Mouse (Mus musculus) forelimb bud, embryonic 11.5 days (tissue): Measurements from ENCODE around the gene Nt5dc2.

Experiments used
- DNase-seq: peaks from one replicate; pipeline ENCODE4 v3.0.0-alpha.2; 2012; ENCODE audit warnings: low read depth, low spot score

Nt5dc2 gene

DNA sequence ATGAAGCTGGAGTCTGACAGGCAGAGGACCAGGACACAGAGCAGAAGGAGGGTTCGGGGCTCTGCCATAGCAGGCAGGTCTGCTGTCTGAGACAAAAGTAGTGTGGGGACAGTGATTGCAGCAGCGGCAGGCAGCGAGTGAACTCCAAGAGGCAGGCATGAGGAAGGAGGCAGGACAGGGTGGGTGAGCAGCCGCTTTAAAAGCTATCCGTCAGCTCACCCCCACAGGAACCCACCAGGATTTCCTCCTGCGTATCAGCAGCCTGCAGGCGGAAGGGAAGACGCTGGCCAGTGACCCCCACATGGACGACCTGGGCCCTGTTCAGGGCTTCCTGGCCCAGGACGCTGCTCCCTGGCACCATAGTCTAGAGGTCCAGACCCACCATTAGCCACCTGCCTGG is 37.6 kb downstream of the Nt5dc2 start, which contains the start of gene Stab1:
Gene Stab1 (minus strand): TSS at position 217 of the 400 bp plus-strand sequence.
- DNase-seq: no peak

DNA sequence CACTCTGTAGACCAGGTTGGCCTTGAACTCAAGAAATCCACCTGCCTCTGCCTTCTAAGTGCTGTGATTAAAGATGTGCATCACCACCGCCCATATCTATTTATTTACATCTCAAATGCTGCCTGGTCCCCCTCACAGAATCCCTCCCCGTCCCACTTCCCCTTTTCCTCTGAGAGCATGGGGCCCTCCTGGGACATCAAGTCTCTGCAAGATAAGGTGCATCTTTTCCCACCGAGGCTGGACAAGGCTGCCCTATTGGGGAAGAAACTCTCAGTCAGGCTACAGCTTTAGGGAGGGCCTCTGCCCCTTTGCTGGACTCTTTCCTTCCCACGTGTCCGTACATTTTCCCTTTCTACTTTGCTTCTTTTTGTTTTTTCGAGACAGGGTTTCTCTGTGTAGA is 38.7 kb downstream of the Nt5dc2 start:
- DNase-seq: no peak

DNA sequence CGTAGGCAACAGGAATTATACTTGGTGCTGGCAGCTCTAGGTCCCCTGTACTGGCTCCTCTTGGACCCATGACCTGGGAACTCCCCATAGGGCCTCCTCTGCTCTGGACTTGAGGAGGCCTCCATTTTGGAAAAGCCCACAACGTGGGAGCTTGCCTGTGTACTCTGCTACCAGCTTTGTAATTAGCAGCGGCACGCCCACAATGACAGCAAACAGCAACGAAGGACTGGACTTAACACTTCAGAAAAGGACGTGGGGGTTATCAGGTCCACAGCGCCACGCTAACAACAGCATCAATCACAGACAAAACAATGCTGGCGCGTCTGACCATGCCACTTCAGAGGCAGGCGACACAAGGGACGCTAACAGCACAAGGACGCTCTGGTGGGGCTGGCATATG is 40.1 kb downstream of the Nt5dc2 start:
- no peak for DNase-seq

DNA sequence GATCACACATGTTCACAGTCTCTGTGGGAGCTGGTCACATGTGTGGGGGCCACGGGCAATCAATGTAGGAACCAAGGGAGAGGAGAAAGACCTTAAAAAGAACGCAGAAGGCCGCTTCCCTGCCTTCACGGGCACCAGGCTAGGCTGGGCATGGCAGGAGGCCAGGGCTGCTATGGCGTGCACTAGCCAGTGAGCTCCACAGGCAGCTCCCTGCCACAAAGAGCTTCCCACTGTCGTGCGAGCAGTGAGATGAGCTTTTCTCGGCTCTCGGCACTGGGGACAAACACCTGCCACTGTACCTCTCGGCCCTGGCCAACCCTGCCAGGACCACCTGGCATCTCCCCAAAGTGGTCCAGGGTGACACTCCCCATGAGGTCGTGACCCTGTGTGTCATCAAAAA is 40.5 kb downstream of the Nt5dc2 start:
- no peak for DNase-seq

DNA sequence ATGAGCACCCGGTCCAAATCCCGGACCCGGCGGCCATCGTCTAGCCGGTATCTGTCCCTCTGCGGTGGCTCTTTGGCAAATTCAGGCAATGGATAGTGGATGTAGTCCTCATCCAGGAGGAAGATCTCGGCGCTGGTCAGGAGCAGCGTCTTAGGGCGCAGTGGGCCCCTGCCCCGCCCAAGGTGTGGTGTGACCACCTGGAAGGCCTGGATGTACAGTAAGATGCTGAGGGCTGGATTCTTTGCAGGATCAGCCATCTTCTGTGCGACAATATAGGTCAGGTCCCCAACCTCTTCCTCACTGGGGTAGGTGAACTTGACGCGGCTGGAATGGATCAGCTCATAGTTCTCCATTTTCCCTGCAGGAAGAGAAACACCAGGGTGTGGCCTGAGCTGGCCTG is 41.0 kb downstream of the Nt5dc2 start:
- DNase-seq: no peak

DNA sequence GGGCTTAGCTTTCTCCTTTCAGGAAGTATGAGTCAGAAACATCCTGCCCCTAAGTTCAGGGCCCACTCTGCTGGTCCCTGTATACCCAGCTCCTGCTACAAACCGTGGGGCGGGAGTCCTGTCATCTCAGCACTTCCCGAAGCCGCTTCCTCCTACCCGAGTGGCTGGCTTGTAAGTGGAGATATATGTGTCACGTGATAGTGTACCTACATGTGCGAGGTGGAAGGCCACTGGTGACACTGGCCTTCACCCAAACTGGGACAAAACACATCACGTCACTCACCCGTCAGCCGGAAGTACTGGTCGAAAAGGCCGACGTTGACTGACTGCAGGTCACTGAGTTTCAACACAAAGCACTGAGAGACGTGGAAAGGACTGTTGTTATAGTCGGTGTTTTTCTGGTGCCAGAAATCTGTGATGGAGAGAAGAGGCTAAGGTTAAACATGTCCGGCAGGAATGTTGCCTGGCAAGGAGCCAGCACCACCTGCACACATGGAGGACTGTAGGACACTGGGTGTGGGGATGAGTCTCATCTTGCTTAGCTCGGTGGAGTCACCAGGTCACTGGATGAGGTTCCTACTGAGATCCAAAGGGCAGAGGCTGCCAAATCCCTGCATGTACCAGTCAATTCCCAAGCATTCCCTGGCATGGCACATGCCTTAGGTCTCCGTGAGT is 42.1 kb downstream of the Nt5dc2 start:
- no peak for DNase-seq

DNA sequence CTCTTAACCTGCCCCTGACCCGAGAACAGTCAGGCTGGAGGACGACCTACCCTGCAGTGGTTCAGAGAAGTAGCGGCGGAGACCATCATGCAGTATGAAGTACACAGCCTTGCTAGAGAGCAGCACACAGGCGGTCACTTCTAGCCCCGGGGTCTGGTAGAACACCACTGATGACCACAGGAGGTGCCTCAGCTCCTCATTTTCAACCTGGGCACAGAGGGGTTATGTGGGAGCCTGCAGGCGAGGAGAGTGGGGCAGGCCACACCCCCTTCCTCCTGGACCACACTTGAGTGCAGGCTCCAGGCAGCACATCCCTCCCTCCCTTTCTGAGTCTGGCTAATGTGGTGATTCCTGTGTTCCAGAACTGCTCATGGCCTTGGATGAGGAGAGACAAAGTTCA is 42.7 kb downstream of the Nt5dc2 start:
- DNase-seq: no peak

DNA sequence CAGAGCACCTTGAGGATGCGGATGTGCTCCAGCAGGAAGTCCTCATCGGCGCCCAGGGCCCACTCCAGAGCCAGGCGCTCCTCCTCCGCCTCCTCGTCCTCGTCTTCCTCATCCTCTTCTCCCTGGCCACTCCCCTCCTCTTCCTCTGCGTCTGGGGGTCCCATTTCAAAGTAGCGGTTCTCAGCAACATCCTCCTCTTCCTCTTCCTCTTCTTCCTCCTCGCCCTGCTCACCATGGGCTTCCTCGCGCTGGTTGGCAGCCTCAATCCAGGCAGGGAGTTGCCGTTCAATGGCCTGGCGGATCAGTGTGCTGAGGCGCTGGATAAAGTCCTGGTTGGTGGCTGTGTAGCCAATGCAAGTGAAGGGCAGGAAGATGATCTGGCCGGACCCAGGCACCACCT is 46.4 kb downstream of the Nt5dc2 start:
- no peak for DNase-seq

DNA sequence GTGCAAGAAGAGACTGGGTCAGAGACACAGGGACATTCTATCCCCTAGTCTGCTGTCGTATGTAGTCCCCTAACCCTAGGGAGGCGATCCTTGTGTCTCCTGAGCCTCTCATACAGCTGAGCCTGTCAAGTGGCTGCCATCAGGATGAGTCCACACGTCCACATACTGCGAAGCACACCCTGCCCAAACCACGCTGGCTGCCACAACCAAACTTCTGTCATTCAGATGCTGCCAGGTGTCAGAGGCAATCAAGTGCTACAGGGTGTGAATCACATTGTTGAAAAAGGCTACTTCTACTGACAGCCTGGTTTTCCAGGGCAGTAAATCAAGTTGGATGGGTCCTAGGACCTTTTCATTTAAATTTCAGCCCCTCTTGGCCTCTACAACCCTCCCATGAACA is 46.9 kb downstream of the Nt5dc2 start:
- no peak for DNase-seq

DNA sequence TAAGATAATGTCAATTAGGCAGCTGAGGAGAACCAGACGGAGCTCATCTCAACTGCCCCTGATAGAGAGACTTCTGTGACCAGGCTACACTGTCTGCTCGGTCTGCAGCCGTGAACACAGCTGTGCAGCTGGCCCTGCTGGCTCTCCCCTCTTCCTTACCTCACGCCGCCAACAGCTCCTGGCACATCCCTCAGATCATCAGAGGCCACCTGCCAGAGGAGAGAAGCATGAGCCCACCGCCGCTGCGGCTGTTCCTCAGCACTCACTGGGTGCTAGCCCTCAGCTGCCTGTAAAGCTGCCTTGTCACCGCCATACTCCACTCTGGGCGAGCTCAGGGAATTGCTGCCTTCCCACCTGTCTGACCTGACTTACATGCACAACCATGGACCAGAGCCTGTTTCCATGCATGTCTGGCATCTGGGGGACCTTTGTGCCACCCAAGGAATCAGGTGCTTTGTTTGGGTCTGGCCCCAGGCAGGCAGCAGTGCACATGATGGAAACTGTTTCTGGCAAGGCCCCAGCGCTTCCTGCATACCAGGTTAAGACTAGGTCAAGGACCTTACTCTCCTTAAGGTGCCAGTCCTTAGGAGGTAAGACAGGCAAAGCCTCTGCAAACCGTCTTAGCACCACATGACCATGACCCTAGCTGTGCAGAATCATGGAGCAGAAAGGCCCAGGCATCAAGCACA is 49.0 kb downstream of the Nt5dc2 start:
- DNase-seq: no peak

DNA sequence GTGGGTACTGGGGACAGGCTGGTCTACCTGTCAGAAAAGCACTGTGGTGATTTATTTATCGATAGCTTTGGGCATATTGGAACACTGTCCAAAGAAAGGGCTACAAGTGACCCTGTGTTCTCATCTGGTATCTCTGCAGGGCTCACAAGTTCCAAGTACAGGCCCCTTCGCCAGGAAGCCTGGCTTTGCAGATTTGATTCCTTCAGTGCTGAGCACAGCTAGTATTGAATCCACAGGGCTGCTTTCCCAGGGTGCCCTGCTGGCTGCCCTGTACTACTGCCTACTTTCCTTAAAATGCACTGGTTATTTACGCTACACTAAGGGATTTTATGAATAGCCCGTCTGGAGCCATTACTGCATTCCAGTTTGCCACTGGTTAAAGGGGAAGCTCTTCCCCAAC is 50.7 kb downstream of the Nt5dc2 start:
- DNase-seq: no peak

DNA sequence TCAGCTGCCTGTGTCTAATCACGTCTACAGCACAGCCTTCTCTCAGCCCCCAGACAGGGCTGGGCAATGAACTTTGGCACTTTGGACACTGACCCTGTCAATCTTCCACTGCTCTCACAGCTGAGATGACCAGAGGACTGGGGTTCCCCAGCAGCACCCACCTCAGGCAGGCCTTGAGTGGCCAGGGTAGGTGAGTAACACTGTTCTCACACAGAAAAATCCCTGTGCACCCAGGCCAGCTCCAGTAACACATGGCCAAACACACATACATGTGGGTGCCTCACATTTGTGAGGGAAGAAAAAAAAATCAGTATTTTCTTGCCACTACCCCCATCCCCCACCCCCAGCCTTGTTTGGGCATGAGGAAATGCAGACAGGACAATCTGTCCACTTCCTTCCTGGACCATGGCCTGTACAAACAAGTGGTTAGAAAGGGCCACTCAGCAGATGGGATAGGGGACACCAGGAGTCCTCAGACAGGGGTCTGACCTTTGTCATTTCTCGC is 52.0 kb downstream of the Nt5dc2 start:
- no peak for DNase-seq

DNA sequence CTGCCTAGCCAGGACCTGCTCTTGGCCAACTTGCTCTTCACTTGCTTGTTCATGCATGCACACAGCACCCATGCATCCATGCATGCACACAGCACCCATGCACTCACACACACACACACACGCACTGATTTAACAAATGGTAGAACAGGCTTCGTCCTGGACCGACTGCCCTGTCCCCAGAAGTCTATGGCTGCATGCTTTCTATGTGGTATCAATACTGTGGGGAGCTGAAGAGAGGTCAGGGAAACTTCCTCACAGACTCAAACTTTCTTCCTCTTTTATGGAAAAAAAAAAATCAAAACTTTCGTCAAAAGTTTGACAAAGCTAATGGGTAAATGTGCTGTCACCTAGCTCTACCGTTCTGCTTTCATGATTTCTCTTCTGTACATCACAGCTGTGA is 52.7 kb downstream of the Nt5dc2 start:
- no peak for DNase-seq

DNA sequence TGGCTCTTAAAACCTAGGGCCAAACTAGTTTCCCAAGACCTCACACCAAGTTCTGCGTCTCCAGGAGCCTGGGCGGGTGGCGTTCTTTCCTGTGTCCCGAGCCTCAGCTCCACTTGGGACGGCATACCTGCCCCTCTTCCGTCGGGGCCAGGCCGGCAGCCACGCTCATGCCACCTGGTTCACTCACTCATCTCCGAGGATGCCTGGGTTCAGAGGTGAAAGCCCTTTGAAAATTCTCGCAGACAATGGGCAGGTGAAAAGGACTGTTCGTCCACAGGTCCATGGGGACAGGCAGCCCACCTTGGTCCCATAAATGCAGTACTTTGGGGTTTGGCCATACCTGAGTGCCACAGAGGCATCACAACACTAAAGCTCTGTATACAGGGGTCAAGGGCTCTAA is 53.3 kb downstream of the Nt5dc2 start:
- no peak for DNase-seq

DNA sequence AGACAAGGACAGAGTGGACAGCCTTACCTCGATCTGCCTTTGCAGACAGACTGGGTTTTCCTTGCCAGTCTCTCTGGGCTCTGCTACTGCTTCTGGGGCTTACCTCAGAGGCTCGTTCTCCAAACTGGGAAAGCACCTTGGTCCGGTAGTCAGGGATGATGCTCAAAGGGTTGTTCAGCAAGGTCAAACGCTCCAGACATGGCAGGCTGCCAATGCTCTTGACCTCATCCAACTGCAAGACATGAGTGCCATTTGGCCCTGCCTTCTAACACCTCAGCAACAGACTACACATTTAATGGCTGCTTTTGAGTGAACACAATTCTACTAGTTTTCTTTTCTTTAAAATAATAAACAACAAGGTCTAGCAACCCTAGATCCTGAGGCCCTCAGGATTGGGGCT is 55.8 kb downstream of the Nt5dc2 start:
- DNase-seq: no peak
